Comparison of ENCODE assay signal across 8 mouse cellular contexts in the genomic region with DNA sequence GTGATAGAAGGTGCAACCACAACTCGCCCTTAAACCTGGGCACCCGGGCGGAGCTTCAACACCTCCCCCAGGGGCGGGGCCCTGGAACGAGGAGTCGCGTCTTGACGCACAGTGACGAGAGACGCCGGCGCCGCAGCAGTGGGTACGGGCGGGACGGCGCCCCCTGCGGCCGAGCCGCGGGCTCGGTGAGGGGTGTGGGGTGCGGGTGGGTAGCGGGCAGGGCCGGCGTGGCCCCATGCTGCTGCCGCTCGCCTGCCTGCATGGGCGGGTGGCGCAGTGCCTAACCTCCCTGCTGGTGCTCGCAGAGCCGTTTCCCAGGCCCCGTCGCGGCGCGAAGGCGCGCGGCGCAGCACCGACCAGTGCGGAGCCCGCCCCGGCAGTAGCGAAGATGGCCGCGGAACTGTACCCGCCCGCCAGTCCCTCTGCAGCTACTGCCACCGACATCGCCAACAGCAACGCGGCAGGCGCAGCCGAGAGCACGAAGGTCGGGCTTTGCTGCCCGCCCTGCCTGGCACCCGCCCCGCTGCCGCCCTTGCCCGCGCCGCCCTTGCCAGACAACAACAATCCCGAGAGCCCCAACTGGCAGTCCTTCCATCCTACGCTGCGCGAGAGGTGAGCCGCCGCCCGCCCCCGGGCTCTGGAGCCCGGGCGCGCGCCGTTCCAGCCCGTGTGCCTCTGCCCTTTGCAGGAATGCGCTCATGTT. TPM values are rescaled to one million over a fixed set of nuclear protein-coding genes. Genes with fewer than 3 reads are reported as not detected.
DNase-seq lines count a peak whose midpoint lies in the region; ATAC-seq lines count a peak whose summit lies in the region.

A gene (plus strand): TSS at position 112 of the 703 bp plus-strand sequence.

- H3K27ac ChIP-seq in embryonic facial prominence, embryonic 11.5 days (replicated peaks; ENCODE audit: low read depth, low read length) = peak within 1 kb of the TSS; percentile 53
- H3K27ac ChIP-seq in intestine, embryonic 16.5 days (ENCODE audit: low read length) = peak within 1 kb of the TSS; percentile 87
- H3K27ac ChIP-seq in midbrain, embryonic 11.5 days (ENCODE audit: low read depth, low read length) = peak within 1 kb of the TSS; percentile 58

- H3K27me3 ChIP-seq in embryonic facial prominence, embryonic 11.5 days (ENCODE audit: control insufficient read depth, insufficient read depth, low read length) = no peaks in the 10 kb centered on the region
- no peaks in the 10 kb centered on the region for H3K27me3 ChIP-seq in intestine, embryonic 16.5 days (replicated peaks; ENCODE audit: control insufficient read depth, insufficient read depth, low read length)
- H3K27me3 ChIP-seq in midbrain, embryonic 11.5 days (ENCODE audit: control insufficient read depth, insufficient read depth, low read length) = no peaks in the 10 kb centered on the region

- ATAC-seq in embryonic facial prominence, embryonic 11.5 days (replicated peaks; ENCODE audit: insufficient number of reproducible peaks, low FRiP score, low TSS enrichment, low read depth) = peak; percentile 92
- ATAC-seq in intestine, embryonic 16.5 days = peak; percentile 98
- ATAC-seq in midbrain, embryonic 11.5 days (ENCODE audit: low FRiP score) = peak; percentile 97

- H3K4me1 ChIP-seq in embryonic facial prominence, embryonic 11.5 days (ENCODE audit: control insufficient read depth, insufficient read depth, low read length) = no peaks in the 10 kb centered on the region
- peaks cover 12% of the 10 kb centered on the region for H3K4me1 ChIP-seq in intestine, embryonic 16.5 days (ENCODE audit: control insufficient read depth, insufficient read depth, low read length)
- peaks cover 11% of the 10 kb centered on the region for H3K4me1 ChIP-seq in midbrain, embryonic 11.5 days (ENCODE audit: control insufficient read depth, insufficient read depth, low read length)

- DNase-seq in adrenal gland, postnatal 25 days = peak; percentile 92
- DNase-seq in embryonic facial prominence, embryonic 11.5 days (ENCODE audit: low spot score) = peak; percentile 92
- no peak for DNase-seq in gonadal fat pad, adult 2 months (ENCODE audit: low read depth)
- peak; percentile 90 for DNase-seq in left cerebral cortex, postnatal 4 days
- DNase-seq in midbrain, embryonic 11.5 days (ENCODE audit: low spot score, missing footprints) = peak; percentile 97
- DNase-seq in skeletal muscle tissue, adult 2 months (ENCODE audit: low read depth, low spot score) = peak; percentile 76
- DNase-seq in MN1 (ENCODE audit: low spot score) = no peak

- peak within 1 kb of the TSS; percentile 93 for H3K4me2 ChIP-seq in embryonic facial prominence, embryonic 11.5 days (ENCODE audit: low read depth, low read length)
- peak within 1 kb of the TSS; percentile 86 for H3K4me2 ChIP-seq in intestine, embryonic 16.5 days (ENCODE audit: low read depth, low read length)
- H3K4me2 ChIP-seq in midbrain, embryonic 11.5 days = peak within 1 kb of the TSS; percentile 92

- H3K36me3 ChIP-seq in embryonic facial prominence, embryonic 11.5 days (replicated peaks; ENCODE audit: control insufficient read depth, insufficient read depth, low read depth, low read length) = peaks cover 10% of the 10 kb centered on the region
- H3K36me3 ChIP-seq in intestine, embryonic 16.5 days (ENCODE audit: control insufficient read depth, insufficient read depth, low read length) = peaks cover 12% of the 10 kb centered on the region; the same call in 1 of the 2 replicates
- peaks cover 29% of the 10 kb centered on the region for H3K36me3 ChIP-seq in midbrain, embryonic 11.5 days (ENCODE audit: control insufficient read depth, insufficient read depth, low read length)

- under 1% methylated on average over 80 of the region's 80 CpGs for WGBS in embryonic facial prominence, embryonic 11.5 days
- WGBS in intestine, embryonic 16.5 days = under 1% methylated on average over 79 of the region's 80 CpGs
- WGBS in midbrain, embryonic 11.5 days = under 1% methylated on average over 80 of the region's 80 CpGs

- peak within 1 kb of the TSS; percentile 89 for H3K9ac ChIP-seq in embryonic facial prominence, embryonic 11.5 days (replicated peaks; ENCODE audit: low read length)
- peak within 1 kb of the TSS; percentile 85 for H3K9ac ChIP-seq in intestine, embryonic 16.5 days (ENCODE audit: low read depth, low read length)
- peak within 1 kb of the TSS; percentile 81 for H3K9ac ChIP-seq in midbrain, embryonic 11.5 days (ENCODE audit: low read length)

- H3K4me3 ChIP-seq in embryonic facial prominence, embryonic 11.5 days (ENCODE audit: low read depth, low read length) = peak within 1 kb of the TSS; percentile 65
- peak within 1 kb of the TSS; percentile 73 for H3K4me3 ChIP-seq in intestine, embryonic 16.5 days (ENCODE audit: low read length)
- peak within 1 kb of the TSS; percentile 51 for H3K4me3 ChIP-seq in midbrain, embryonic 11.5 days (ENCODE audit: low read depth, low read length)

- H3K9me3 ChIP-seq in embryonic facial prominence, embryonic 11.5 days (replicated peaks; ENCODE audit: control insufficient read depth, low read length) = no peaks in the 10 kb centered on the region
- no peaks in the 10 kb centered on the region for H3K9me3 ChIP-seq in intestine, embryonic 16.5 days (ENCODE audit: control insufficient read depth, low read length)
- no peaks in the 10 kb centered on the region for H3K9me3 ChIP-seq in midbrain, embryonic 11.5 days (ENCODE audit: control insufficient read depth, low read length)

- intact Hi-C loops in left cerebral cortex, postnatal 4 days (cut with DNase I) = no loop called here

RNA-seq across cellular contexts. Expression of the gene that starts here (rescaled TPM):
- 21.7 and 26.8 TPM in 2 replicates for total RNA-seq in adrenal gland, postnatal 25 days (2021)
- polyA plus RNA-seq in embryonic facial prominence, embryonic 11.5 days (2014; fragmentation: Nextera tagmentation; extraction: Ambion mirVana) = 19.0 and 19.7 TPM in 2 replicates
- 25.7 and 41.8 TPM in 2 replicates for polyA plus RNA-seq in gonadal fat pad, adult 2 months (2012; rRNA removed)
- 20.2 and 20.9 TPM in 2 replicates for polyA plus RNA-seq in intestine, embryonic 16.5 days (2015; fragmentation: Nextera tagmentation; extraction: Ambion mirVana)
- total RNA-seq in left cerebral cortex, postnatal 4 days (2021) = 10 to 100 TPM; 53.6 to 59.2 TPM
- polyA plus RNA-seq in midbrain, embryonic 11.5 days (2014; fragmentation: Nextera tagmentation; extraction: Ambion mirVana) = 17.5 and 19.2 TPM in 2 replicates

Comparison
In these comparisons a context has a peak if more than half of its experiments do, and no peak if none do; other contexts are left out.
1. DNase-seq: peak in adrenal gland, postnatal 25 days (single experiment), embryonic facial prominence, embryonic 11.5 days (single experiment), left cerebral cortex, postnatal 4 days (single experiment), midbrain, embryonic 11.5 days (single experiment) and skeletal muscle tissue, adult 2 months (single experiment); none in gonadal fat pad, adult 2 months (single experiment) and MN1 (single experiment).
2. Peak in every context shown above with its lines, with median percentiles within 50 percentile points of each other: ATAC-seq, H3K27ac ChIP-seq, H3K4me2 ChIP-seq, H3K4me3 ChIP-seq and H3K9ac ChIP-seq.